ENCODE assay signal across 25 mouse cellular contexts in the genomic region with DNA sequence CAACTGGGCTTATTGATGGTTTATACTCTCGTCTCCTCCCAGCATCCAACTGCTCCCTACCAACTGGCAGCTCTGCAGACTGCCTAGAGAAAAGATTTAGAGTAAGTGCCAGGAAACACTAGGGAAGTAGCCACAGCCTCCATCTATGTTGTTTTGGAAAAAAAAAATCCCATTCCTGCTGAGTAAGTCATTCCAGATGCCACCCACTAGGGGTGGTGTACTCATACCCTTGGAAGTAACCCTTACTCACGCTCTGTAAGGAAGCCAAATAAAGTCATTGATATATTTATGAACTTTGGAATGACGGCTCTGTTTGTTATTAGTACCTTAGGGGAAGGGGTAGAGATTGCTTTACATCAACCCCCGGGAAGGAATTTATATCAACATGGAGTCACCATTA. TPM values are rescaled to one million over a fixed set of nuclear protein-coding genes. Genes with fewer than 3 reads are reported as not detected.
DNase-seq lines count a peak whose midpoint lies in the region; ATAC-seq and TF ChIP-seq lines count a peak whose summit lies in the region.
"Had no signal": no experiment of that assay in that cellular context is flagged by ENCODE, and none has a peak within 500 bp of the region (broad histone marks: within the 10 kb centered on the region; RNA-seq: fewer than 3 reads in every experiment).

No protein-coding gene starts in this region.

- peaks cover 56% of the 10 kb centered on the region for H3K36me3 ChIP-seq in intestine, postnatal 0 days (ENCODE audit: control insufficient read depth, insufficient read depth)
- peaks cover 43% of the 10 kb centered on the region for H3K36me3 ChIP-seq in intestine, embryonic 15.5 days
- peaks cover 39% of the 10 kb centered on the region for H3K36me3 ChIP-seq in stomach, postnatal 0 days (ENCODE audit: control insufficient read depth, insufficient read depth, low read length)

- 94% methylated on average over 4 of the region's 4 CpGs for WGBS in intestine, postnatal 0 days
- WGBS in intestine, embryonic 15.5 days = 95% methylated on average over 4 of the region's 4 CpGs
- WGBS in stomach, postnatal 0 days = 94% methylated on average over 4 of the region's 4 CpGs

- no peak overlapping the region for H3K9ac ChIP-seq in intestine, postnatal 0 days (ENCODE audit: low read depth, low read length)
- H3K9ac ChIP-seq in intestine, embryonic 15.5 days = no peak overlapping the region
- no peak overlapping the region for H3K9ac ChIP-seq in stomach, postnatal 0 days (ENCODE audit: low read length)
- H3K9ac ChIP-seq: forebrain, postnatal 0 days; hindbrain, embryonic 12.5 days; hindbrain, embryonic 15.5 days had no signal

- DNase-seq in ES-CJ7 (ENCODE audit: low read depth, low spot score) (peak; percentile 42), R1 (ENCODE audit: low read depth, low spot score) (peak; percentile 55)
- DNase-seq in stomach, postnatal 0 days (ENCODE audit: low spot score) = no peak
- no peak for DNase-seq in layer of hippocampus, postnatal 14 days (ENCODE audit: low spot score in 2 of 2)
- no peak for DNase-seq in thymus, adult 18-20 months
- DNase-seq in c-Kit-positive CD71-positive TER-119-positive erythroid progenitor cells, embryonic 14.5 days (ENCODE audit: low spot score) = no peak
- DNase-seq: adrenal gland, adult 2 months; adrenal gland, postnatal 14 days; B cell, adult 2 months; cerebellum, adult 11-12 months; cerebellum, adult 8-10 months; cerebellum, postnatal 10 days; cerebellum, postnatal 36 days; forebrain, postnatal 0 days; gastrocnemius, adult 2 months; gastrocnemius, postnatal 14 days; heart, adult 11 months had no signal

- no peak for ATAC-seq in intestine, postnatal 0 days
- no peak for ATAC-seq in intestine, embryonic 15.5 days
- ATAC-seq in stomach, postnatal 0 days (ENCODE audit: low FRiP score, low TSS enrichment) = no peak
- ATAC-seq: forebrain, embryonic 14.5 days; forebrain, postnatal 0 days had no signal

- H3K27me3 ChIP-seq in intestine, postnatal 0 days (replicated peaks; ENCODE audit: control insufficient read depth, insufficient read depth, low read length) = no peaks in the 10 kb centered on the region
- H3K27me3 ChIP-seq in intestine, embryonic 15.5 days (replicated peaks) = no peaks in the 10 kb centered on the region
- no peaks in the 10 kb centered on the region for H3K27me3 ChIP-seq in stomach, postnatal 0 days (ENCODE audit: control insufficient read depth, insufficient read depth, low read length)
- H3K27me3 ChIP-seq: CH12.LX; hindbrain, embryonic 12.5 days; hindbrain, embryonic 15.5 days had no signal

- H3K4me1 ChIP-seq in intestine, postnatal 0 days (replicated peaks; ENCODE audit: control insufficient read depth, insufficient read depth, low read length) = no peaks in the 10 kb centered on the region
- no peaks in the 10 kb centered on the region for H3K4me1 ChIP-seq in intestine, embryonic 15.5 days (replicated peaks)
- H3K4me1 ChIP-seq in stomach, postnatal 0 days (replicated peaks; ENCODE audit: control insufficient read depth, insufficient read depth) = no peaks in the 10 kb centered on the region
- H3K4me1 ChIP-seq: forebrain, embryonic 10.5 days; hindbrain, embryonic 12.5 days; hindbrain, embryonic 15.5 days had no signal

- no peak overlapping the region for H3K4me3 ChIP-seq in intestine, postnatal 0 days (ENCODE audit: low read depth, low read length)
- H3K4me3 ChIP-seq in intestine, embryonic 15.5 days (replicated peaks) = no peak overlapping the region
- no peak overlapping the region for H3K4me3 ChIP-seq in stomach, postnatal 0 days (ENCODE audit: low read depth, low read length)
- H3K4me3 ChIP-seq: forebrain, embryonic 10.5 days; gastrocnemius, adult 2 months; hindbrain, embryonic 12.5 days; hindbrain, embryonic 15.5 days had no signal

- TF ChIP-seq EP300 in stomach, postnatal 0 days (optimal IDR thresholded peaks at IDR 0.05) = no peak

- peaks cover 32% of the 10 kb centered on the region for H3K9me3 ChIP-seq in intestine, postnatal 0 days (ENCODE audit: control insufficient read depth)
- peaks cover 18% of the 10 kb centered on the region for H3K9me3 ChIP-seq in intestine, embryonic 15.5 days
- peaks cover 20% of the 10 kb centered on the region for H3K9me3 ChIP-seq in stomach, postnatal 0 days (ENCODE audit: control insufficient read depth, low read length)

- TF ChIP-seq CTCF in intestine, postnatal 0 days (IDR thresholded peaks at IDR 0.05; ENCODE audit: low read depth) = 0 out of 2 replicates have a peak, but pooled peaks have one; percentile 10
- TF ChIP-seq CTCF in stomach, postnatal 0 days (IDR thresholded peaks at IDR 0.05; ENCODE audit: low read depth) = peak; percentile 19

- H3K4me2 ChIP-seq in intestine, postnatal 0 days (replicated peaks; ENCODE audit: low read depth) = no peak overlapping the region
- no peak overlapping the region for H3K4me2 ChIP-seq in intestine, embryonic 15.5 days (replicated peaks)
- H3K4me2 ChIP-seq in stomach, postnatal 0 days (replicated peaks; ENCODE audit: low read depth) = no peak overlapping the region
- H3K4me2 ChIP-seq: heart, embryonic 11.5 days; hindbrain, embryonic 12.5 days; hindbrain, embryonic 15.5 days had no signal

- H3K27ac ChIP-seq in intestine, postnatal 0 days (ENCODE audit: low read depth, low read length) = no peak overlapping the region
- no peak overlapping the region for H3K27ac ChIP-seq in intestine, embryonic 15.5 days
- H3K27ac ChIP-seq in stomach, postnatal 0 days (replicated peaks) = no peak overlapping the region
- H3K27ac ChIP-seq: forebrain, embryonic 10.5 days; gastrocnemius, adult 2 months; hindbrain, embryonic 12.5 days; hindbrain, embryonic 15.5 days had no signal

RNA-seq across cellular contexts. Expression of gene Zfp157, which starts 17.1 kb away (rescaled TPM):
- polyA plus RNA-seq in intestine, postnatal 0 days (2015; fragmentation: Nextera tagmentation; extraction: Ambion mirVana) = 9.2 and 11.0 TPM in 2 replicates
- polyA plus RNA-seq in intestine, embryonic 15.5 days (2015; fragmentation: Nextera tagmentation; extraction: Ambion mirVana) = 24.0 and 27.3 TPM in 2 replicates
- 9.1 and 10.5 TPM in 2 replicates for polyA plus RNA-seq in stomach, postnatal 0 days (2015; fragmentation: Nextera tagmentation; extraction: Ambion mirVana)
- total RNA-seq in layer of hippocampus, postnatal 14 days (2021) = 10 to 100 TPM; 22.7 to 25.8 TPM

Comparison
In these comparisons a context has a peak if more than half of its experiments do, and no peak if none do; other contexts are left out.
1. DNase-seq: peak in ES-CJ7 (single experiment) and R1 (single experiment); none in stomach, postnatal 0 days (single experiment), layer of hippocampus, postnatal 14 days (0 of 2), thymus, adult 18-20 months (0 of 2) and c-Kit-positive CD71-positive TER-119-positive erythroid progenitor cells, embryonic 14.5 days (single experiment).